Mouse (Mus musculus): ENCODE data around the gene Tbc1d9. TPM values are rescaled to one million over a fixed set of nuclear protein-coding genes. Genes with fewer than 3 reads are reported as not detected.

The Tbc1d9 gene
- polyA plus RNA-seq, 1 experiment from 2014 or later = 2.2 TPM

DNA sequence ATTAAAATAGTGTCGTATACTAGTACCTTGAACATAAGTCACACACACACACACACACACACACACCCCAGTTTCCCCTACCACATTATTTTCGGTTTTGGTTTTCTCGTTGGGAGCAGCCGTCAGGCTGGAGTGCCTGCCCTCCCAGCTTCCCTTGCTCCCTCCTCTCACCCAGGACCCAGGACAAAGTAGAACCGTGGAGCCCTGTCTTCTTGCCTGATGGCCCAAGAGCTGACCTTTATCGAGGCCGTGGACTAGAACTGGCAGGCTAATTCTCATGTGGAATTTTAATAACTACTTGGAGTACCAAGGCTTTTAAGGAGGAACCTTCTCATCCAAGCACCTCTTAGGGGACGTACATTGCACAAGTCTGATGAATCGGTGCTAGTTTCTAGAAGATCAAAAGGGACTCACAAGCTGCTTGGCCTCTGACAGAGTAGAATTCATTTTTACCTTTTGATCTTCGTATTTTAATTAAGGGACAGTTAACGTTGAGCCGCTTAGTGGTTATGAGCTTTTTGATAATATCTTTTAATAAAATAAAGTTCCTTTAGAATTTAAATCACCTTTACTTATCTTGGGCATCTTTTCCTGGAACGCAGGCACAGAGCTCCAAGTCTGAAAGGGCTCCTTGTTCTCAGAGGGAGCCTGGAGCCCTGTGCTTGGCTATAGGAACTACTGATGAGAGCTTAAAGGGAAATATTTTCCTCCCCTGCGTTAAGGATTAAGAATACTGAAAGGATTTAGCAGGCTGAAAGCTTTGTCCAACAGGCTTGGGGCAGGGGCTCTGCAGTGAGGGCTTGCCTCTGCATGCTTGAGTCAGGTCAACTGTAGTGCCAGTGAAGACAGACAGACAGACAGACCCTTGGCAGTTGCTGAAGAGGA lies 86.5 kb downstream of the Tbc1d9 start:
- WGBS = 66% methylated on average over 14 of the region's 14 CpGs
- H3K4me3 ChIP-seq (ENCODE audit: low read depth, low read length) = no peak overlapping the region
- H3K27ac ChIP-seq (ENCODE audit: low read depth) = peak overlapping the region; percentile 39; the same call in 1 of the 2 replicates
- no peaks in the 10 kb centered on the region for H3K27me3 ChIP-seq (ENCODE audit: insufficient read depth, low read length)
- TF ChIP-seq CTCF (IDR thresholded peaks at IDR 0.05; ENCODE audit: low read depth) = no peak
- H3K36me3 ChIP-seq (ENCODE audit: insufficient read depth) = no peaks in the 10 kb centered on the region
- no peak overlapping the region for H3K4me2 ChIP-seq
- peak; percentile 16 for DNase-seq
- H3K9ac ChIP-seq = no peak overlapping the region
- no peaks in the 10 kb centered on the region for H3K9me3 ChIP-seq (ENCODE audit: low read depth, low read length)
- no peak for ATAC-seq (ENCODE audit: insufficient read depth)
- H3K4me1 ChIP-seq (ENCODE audit: insufficient read depth) = no peaks in the 10 kb centered on the region

DNA sequence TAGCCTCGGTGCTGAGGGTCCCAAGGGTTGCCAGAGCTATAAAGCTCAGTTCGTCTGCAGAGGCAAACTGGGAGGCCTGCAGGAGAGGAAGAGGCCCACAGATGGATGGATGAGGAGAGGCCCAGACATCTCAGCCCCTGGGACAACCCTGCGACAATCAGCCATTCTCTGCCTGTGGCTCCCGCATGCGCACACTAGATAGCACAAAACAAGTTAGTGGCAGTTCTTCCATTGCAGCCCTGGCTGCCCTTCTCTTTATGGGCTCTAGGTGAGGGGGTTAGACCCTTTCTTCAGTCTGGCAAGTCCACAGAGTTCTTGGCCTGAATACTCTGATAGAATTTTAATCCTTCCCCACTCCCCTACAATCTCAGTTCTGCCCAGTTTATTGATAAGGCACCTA lies 87.6 kb downstream of the Tbc1d9 start:
- Histone ChIP-seq H3K4me1 (ENCODE audit: insufficient read depth) (no peaks in the 10 kb centered on the region), H3K9me3 (ENCODE audit: low read depth, low read length) (no peaks in the 10 kb centered on the region), H3K36me3 (ENCODE audit: insufficient read depth) (no peaks in the 10 kb centered on the region), H3K4me3 (ENCODE audit: low read depth, low read length) (no peak overlapping the region), H3K9ac (no peak overlapping the region), H3K27me3 (ENCODE audit: insufficient read depth, low read length) (no peaks in the 10 kb centered on the region), H3K27ac (ENCODE audit: low read depth) (no peak overlapping the region), H3K4me2 (no peak overlapping the region)
- WGBS = 80% methylated on average over 5 of the region's 5 CpGs
- DNase-seq = no peak
- no peak for TF ChIP-seq CTCF (IDR thresholded peaks at IDR 0.05; ENCODE audit: low read depth)
- no peak for ATAC-seq (ENCODE audit: insufficient read depth)

DNA sequence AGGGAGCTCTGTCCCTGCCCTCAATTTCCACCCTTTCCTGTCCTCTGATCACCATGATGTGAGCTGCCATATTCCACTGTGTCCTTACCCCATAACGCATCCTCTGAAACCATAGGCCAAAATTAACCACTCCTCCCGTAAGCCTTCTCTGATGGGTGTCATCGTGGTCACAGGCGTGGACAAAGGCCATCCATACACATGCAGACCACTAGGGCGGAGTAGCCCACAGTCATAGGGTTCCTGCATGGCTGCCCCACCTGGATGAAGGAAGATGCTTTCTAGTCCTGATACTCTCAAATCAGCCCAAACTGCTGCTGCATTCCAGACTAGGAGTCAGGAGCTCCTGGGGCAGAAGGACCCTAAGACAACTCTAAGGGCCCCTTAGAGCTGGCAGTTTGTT lies 92.5 kb downstream of the Tbc1d9 start:
- H3K9ac ChIP-seq = no peak overlapping the region
- no peak overlapping the region for H3K4me3 ChIP-seq (ENCODE audit: low read depth, low read length)
- H3K36me3 ChIP-seq (ENCODE audit: insufficient read depth) = no peaks in the 10 kb centered on the region
- H3K4me2 ChIP-seq = no peak overlapping the region
- no peaks in the 10 kb centered on the region for H3K9me3 ChIP-seq (ENCODE audit: low read depth, low read length)
- 93% methylated on average over 5 of the region's 5 CpGs for WGBS
- TF ChIP-seq CTCF (IDR thresholded peaks at IDR 0.05; ENCODE audit: low read depth) = no peak
- no peaks in the 10 kb centered on the region for H3K4me1 ChIP-seq (ENCODE audit: insufficient read depth)
- H3K27me3 ChIP-seq (ENCODE audit: insufficient read depth, low read length) = no peaks in the 10 kb centered on the region
- ATAC-seq (ENCODE audit: insufficient read depth) (no peak), DNase-seq (no peak)
- H3K27ac ChIP-seq (ENCODE audit: low read depth) = no peak overlapping the region

DNA sequence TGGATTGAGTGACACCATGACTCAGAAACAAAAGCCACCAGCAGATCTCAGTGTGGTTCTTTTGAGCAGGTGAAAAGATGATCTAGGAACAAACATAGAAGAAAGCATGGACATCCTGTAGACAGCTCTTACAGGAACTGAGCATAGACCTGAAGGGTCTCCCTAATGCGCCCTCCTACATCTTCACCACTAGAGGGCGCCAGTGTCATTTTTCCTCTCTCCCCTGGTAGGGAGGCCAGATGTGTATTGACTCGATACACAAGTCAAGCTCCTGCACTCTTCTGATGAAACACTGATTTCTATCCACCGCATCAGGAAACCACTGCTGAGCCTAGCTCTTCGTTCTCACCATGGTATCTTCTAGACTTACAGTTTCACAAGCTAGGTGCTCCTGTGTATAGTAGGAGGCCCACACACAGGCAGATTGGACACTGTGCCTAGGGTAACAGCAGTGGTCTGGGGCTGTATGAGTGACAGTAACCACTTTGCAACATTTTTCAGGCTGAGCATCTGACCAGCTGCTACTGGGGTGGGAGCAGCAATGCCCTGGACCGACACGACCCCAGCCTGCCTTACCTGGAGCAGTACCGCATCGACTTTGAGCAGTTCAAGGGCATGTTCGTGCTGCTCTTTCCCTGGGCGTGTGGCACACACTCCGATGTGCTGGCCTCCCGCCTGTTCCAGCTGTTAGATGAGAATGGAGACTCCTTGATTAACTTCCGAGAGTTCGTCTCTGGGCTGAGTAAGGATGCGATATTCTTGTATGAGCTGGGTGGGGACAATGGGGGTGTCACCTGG lies 95.5 kb downstream of the Tbc1d9 start:
- Histone ChIP-seq H3K9me3 (ENCODE audit: low read depth, low read length) (no peaks in the 10 kb centered on the region), H3K9ac (no peak overlapping the region), H3K36me3 (ENCODE audit: insufficient read depth) (no peaks in the 10 kb centered on the region), H3K4me3 (ENCODE audit: low read depth, low read length) (no peak overlapping the region), H3K4me1 (ENCODE audit: insufficient read depth) (no peaks in the 10 kb centered on the region), H3K27me3 (ENCODE audit: insufficient read depth, low read length) (no peaks in the 10 kb centered on the region), H3K27ac (ENCODE audit: low read depth) (no peak overlapping the region), H3K4me2 (no peak overlapping the region)
- WGBS = 70% methylated on average over 16 of the region's 16 CpGs
- peak; percentile 90 for ATAC-seq (ENCODE audit: insufficient read depth)
- peak; percentile 83 for DNase-seq
- TF ChIP-seq CTCF (IDR thresholded peaks at IDR 0.05; ENCODE audit: low read depth) = peak; percentile 91

DNA sequence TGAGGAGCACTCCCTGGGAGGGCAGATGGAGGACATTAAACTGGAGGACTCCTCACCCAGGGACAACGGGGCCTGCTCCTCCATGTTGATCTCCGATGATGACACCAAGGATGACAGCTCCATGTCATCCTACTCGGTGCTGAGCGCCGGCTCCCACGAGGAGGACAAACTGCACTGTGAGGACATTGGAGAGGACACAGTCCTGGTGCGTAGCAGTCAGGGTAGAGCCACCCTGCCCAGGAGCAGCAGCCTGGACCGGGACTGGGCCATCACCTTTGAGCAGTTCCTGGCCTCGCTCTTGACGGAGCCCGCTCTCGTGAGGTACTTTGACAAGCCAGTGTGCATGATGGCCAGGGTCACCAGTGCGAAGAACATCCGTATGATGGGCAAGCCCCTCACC lies 106.0 kb downstream of the Tbc1d9 start:
- H3K9ac ChIP-seq = no peak overlapping the region
- no peaks in the 10 kb centered on the region for H3K27me3 ChIP-seq (ENCODE audit: insufficient read depth, low read length)
- no peak overlapping the region for H3K4me2 ChIP-seq
- H3K4me3 ChIP-seq (ENCODE audit: low read depth, low read length) = no peak overlapping the region
- no peak overlapping the region for H3K27ac ChIP-seq (ENCODE audit: low read depth)
- no peaks in the 10 kb centered on the region for H3K9me3 ChIP-seq (ENCODE audit: low read depth, low read length)
- DNase-seq = no peak
- no peaks in the 10 kb centered on the region for H3K4me1 ChIP-seq (ENCODE audit: insufficient read depth)
- 92% methylated on average over 14 of the region's 14 CpGs for WGBS
- no peak for ATAC-seq (ENCODE audit: insufficient read depth)
- no peaks in the 10 kb centered on the region for H3K36me3 ChIP-seq (ENCODE audit: insufficient read depth)
- no peak for TF ChIP-seq CTCF (IDR thresholded peaks at IDR 0.05; ENCODE audit: low read depth)

DNA sequence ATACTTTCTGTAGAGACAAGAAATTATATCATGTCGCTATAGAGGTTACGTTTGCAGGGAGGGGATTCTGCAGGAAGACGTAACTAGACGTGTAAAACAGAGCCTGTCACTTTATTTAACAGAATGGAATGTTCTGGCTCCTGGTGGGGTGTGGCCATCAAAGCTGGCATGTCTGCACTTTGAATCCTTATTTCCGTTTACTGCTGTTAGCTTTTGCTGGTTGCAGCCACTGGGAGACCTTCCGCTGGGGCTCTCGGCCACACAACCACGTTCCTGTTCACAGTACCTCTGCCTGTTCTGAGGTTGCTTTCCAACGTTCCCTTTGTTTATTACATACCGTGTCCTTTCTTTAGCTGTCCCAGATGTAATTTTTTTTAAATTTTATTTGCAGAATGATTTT lies 107.3 kb downstream of the Tbc1d9 start:
- Histone ChIP-seq H3K4me2 (no peak overlapping the region), H3K9me3 (ENCODE audit: low read depth, low read length) (no peaks in the 10 kb centered on the region), H3K36me3 (ENCODE audit: insufficient read depth) (no peaks in the 10 kb centered on the region), H3K4me3 (ENCODE audit: low read depth, low read length) (no peak overlapping the region), H3K27ac (ENCODE audit: low read depth) (no peak overlapping the region), H3K9ac (no peak overlapping the region), H3K4me1 (ENCODE audit: insufficient read depth) (no peaks in the 10 kb centered on the region), H3K27me3 (ENCODE audit: insufficient read depth, low read length) (no peaks in the 10 kb centered on the region)
- TF ChIP-seq CTCF (IDR thresholded peaks at IDR 0.05; ENCODE audit: low read depth) = no peak
- WGBS = 62% methylated on average over 10 of the region's 10 CpGs
- DNase-seq = peak; percentile 5
- ATAC-seq (ENCODE audit: insufficient read depth) = no peak

DNA sequence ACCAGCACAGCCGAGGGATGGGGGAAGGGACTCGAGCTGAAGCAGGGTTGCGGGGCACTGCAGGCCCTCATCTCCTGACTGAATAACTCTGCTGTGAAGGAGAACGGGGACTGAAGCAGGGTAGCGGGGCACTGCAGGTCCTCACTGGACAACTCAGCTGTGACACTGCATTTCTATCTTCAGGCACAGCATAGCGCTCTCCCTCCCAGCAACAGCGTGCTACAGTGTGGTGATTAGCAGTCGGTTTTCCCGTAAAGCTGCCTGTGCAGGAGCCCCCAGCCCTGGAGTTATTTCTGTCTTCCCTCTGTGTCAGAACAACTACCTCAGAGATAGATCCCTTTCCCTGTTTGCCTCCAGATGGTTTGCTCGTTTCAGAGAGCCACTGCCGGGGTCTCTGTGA lies 109.3 kb downstream of the Tbc1d9 start:
- Histone ChIP-seq H3K4me3 (ENCODE audit: low read depth, low read length) (no peak overlapping the region), H3K4me1 (ENCODE audit: insufficient read depth) (no peaks in the 10 kb centered on the region), H3K27me3 (ENCODE audit: insufficient read depth, low read length) (no peaks in the 10 kb centered on the region), H3K36me3 (ENCODE audit: insufficient read depth) (no peaks in the 10 kb centered on the region), H3K27ac (ENCODE audit: low read depth) (no peak overlapping the region), H3K9ac (no peak overlapping the region), H3K9me3 (ENCODE audit: low read depth, low read length) (no peaks in the 10 kb centered on the region), H3K4me2 (no peak overlapping the region)
- no peak for ATAC-seq (ENCODE audit: insufficient read depth)
- no peak for TF ChIP-seq CTCF (IDR thresholded peaks at IDR 0.05; ENCODE audit: low read depth)
- WGBS = 36% methylated on average over 11 of the region's 11 CpGs
- peak; percentile 3 for DNase-seq

All from lung, embryonic 14.5 days (tissue).